Mouse (Mus musculus) embryonic facial prominence, embryonic 14.5 days (tissue): ENCODE measurements around the gene Cisd3. TPM values are rescaled to one million over a fixed set of nuclear protein-coding genes. Genes with fewer than 3 reads are reported as not detected.

Source experiments
- ATAC-seq: fragments of 200-750 bp; cut with Nextera tagmentation; 2 replicates; pipeline ENCODE4 v1.8.0; 2017; ENCODE audit warnings: low read depth, moderate number of reproducible peaks, moderate TSS enrichment
- DNase-seq: peaks from one replicate; pipeline ENCODE4 v3.0.0-alpha.2; 2015; ENCODE audit warnings: low spot score
- H3K27ac ChIP-seq: fragments of 300-500 bp; sonication (generic); replicated peaks from 2 replicates; pipeline ENCODE4 v1.5.1; 2014; ENCODE audit warnings: low read depth, mild to moderate bottlenecking, low read length, moderate library complexity
- H3K27me3 ChIP-seq: fragments of 300-500 bp; sonication (generic); replicated peaks from 2 replicates; pipeline ENCODE4 v1.6.1; 2014; ENCODE audit warnings: low read length; ENCODE audit not compliant: control insufficient read depth, insufficient read depth
- H3K36me3 ChIP-seq: fragments of 300-500 bp; sonication (generic); 2 replicates; pipeline ENCODE4 v1.6.1; 2014; ENCODE audit warnings: low read length, mixed read lengths; ENCODE audit not compliant: control insufficient read depth, insufficient read depth
- H3K4me1 ChIP-seq: fragments of 300-500 bp; sonication (generic); 2 replicates; pipeline ENCODE4 v1.6.1; 2014; ENCODE audit warnings: antibody characterized with exemption, low read length; ENCODE audit not compliant: control insufficient read depth, insufficient read depth
- H3K4me2 ChIP-seq: fragments of 300-500 bp; sonication (generic); 2 replicates; pipeline ENCODE4 v1.6.1; 2014; ENCODE audit warnings: low read depth, mild to moderate bottlenecking, low read length, moderate library complexity, mixed read lengths
- H3K4me3 ChIP-seq: fragments of 300-500 bp; sonication (generic); 2 replicates; pipeline ENCODE4 v1.5.1; 2014; ENCODE audit warnings: low read depth, mild to moderate bottlenecking, low read length
- H3K9ac ChIP-seq: fragments of 300-500 bp; sonication (generic); 2 replicates; pipeline ENCODE4 v1.6.1; 2014; ENCODE audit warnings: low read depth, mild to moderate bottlenecking, low read length, moderate library complexity, mixed read lengths
- H3K9me3 ChIP-seq: fragments of 300-500 bp; sonication (generic); 2 replicates; pipeline ENCODE4 v1.6.1; 2016; ENCODE audit warnings: low read length; ENCODE audit not compliant: control insufficient read depth
- WGBS: fragments of 180-500 bp; shearing (Covaris S2); extraction: QIAGEN DNeasy Blood & Tissue Kit; methylation state at CpG from one replicate; pipeline ENCODE4 v1.1.7; 2014; 5-methylcytosine and 5-hydroxymethylcytosine counted together
- polyA plus RNA-seq: library from polyadenylated mRNA; unstranded; fragments of >200 nt; fragmentation: Nextera tagmentation; extraction: Ambion mirVana; gene quantifications from 2 replicates; pipeline ENCODE4 v1.2.1, GENCODE M21; 2014

Cisd3 gene
- polyA plus RNA-seq, 1 experiment from 2014 or later = 29.3 TPM

DNA sequence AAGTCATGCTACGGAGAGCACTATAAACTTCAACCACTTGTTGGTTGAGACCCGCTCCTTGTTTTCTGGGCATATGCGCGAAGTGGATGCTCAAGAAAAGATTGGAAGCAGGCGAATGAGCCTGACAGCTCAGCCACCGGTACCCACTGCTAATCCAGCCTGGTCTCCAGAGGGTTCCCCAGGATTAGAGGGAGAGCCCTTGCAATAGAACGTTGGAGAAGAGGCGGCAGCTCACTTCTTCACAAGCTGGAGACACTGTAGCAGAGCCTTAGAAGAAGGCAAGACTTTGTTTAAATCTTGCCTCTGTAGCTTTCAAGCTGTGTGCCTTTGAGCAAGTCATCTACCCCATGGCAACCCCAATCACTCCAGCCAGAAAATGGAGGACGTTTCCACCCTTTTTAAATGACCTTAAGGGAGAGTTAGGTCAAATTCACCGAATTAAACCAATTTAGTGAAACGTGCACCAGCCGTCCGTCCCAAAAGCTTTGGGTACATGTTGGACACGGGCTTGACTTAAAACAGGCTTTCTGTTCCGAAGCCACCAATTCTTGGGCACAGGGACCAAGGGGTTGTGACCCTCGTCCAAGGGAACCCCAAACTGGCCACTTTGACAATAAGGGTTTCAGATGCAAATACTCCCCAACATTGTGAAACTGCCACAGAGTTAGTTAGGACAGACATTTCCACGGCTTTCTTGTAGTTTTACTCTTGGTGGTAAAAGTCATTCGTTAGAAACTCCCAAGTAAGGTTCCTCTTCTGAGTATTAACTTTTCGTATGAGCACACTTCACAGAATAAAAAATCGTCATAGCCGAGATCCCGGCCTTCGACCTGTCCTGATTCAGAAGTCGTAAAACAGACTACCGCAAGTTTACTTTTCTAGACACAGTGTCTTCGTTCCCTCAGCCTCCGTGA, 24.6 kb upstream of the Cisd3 start:
- Histone ChIP-seq H3K4me1 (peaks cover 31% of the 10 kb centered on the region), H3K36me3 (peaks cover 8% of the 10 kb centered on the region), H3K27me3 (peaks cover 18% of the 10 kb centered on the region), H3K4me3 (peak overlapping the region; percentile 86), H3K4me2 (peak overlapping the region; percentile 74), H3K27ac (no peak overlapping the region; the same call in 1 of the 2 replicates), H3K9me3 (no peaks in the 10 kb centered on the region), H3K9ac (peak overlapping the region; percentile 86)
- DNase-seq = no peak
- no peak for ATAC-seq
- 2% methylated on average over 27 of the region's 27 CpGs for WGBS

GRCm38 (mm10) chr11:97661648-97662133, 23.9 kb upstream of the Cisd3 start:
- ATAC-seq (no peak), DNase-seq (peak; percentile 76)
- H3K4me2 ChIP-seq = peak overlapping the region; percentile 74
- WGBS = under 1% methylated on average over 11 of the region's 20 CpGs
- peaks cover 18% of the 10 kb centered on the region for H3K27me3 ChIP-seq
- peaks cover 15% of the 10 kb centered on the region for H3K36me3 ChIP-seq
- 0 out of 2 replicates have a peak overlapping the region, but pooled peaks have one; percentile 15 for H3K9ac ChIP-seq
- H3K9me3 ChIP-seq = no peaks in the 10 kb centered on the region
- H3K27ac ChIP-seq = no peak overlapping the region; the same call in 1 of the 2 replicates
- peak overlapping the region; percentile 86 for H3K4me3 ChIP-seq
- H3K4me1 ChIP-seq = peaks cover 31% of the 10 kb centered on the region

GRCm38 (mm10) chr11:97662207-97662892, 23.3 kb upstream of the Cisd3 start:
- H3K4me3 ChIP-seq = peak overlapping the region; percentile 86
- peak overlapping the region; percentile 83; the same call in 1 of the 2 replicates for H3K27ac ChIP-seq
- under 1% methylated on average over 21 of the region's 21 CpGs for WGBS
- peaks cover 18% of the 10 kb centered on the region for H3K27me3 ChIP-seq
- H3K9me3 ChIP-seq = no peaks in the 10 kb centered on the region
- DNase-seq (peak; percentile 82), ATAC-seq (no peak)
- H3K36me3 ChIP-seq = peaks cover 21% of the 10 kb centered on the region
- H3K9ac ChIP-seq = peak overlapping the region; percentile 86
- H3K4me1 ChIP-seq = peaks cover 31% of the 10 kb centered on the region
- peak overlapping the region; percentile 74 for H3K4me2 ChIP-seq

GRCm38 (mm10) chr11:97662893-97663527, 22.6 kb upstream of the Cisd3 start, which contains the start of gene Mllt6:
Gene Mllt6 (plus strand): TSS chr11:97663414.
- WGBS = 0% methylated on average over 7 of the region's 76 CpGs
- H3K27ac ChIP-seq = peak within 1 kb of the TSS; percentile 83

DNA sequence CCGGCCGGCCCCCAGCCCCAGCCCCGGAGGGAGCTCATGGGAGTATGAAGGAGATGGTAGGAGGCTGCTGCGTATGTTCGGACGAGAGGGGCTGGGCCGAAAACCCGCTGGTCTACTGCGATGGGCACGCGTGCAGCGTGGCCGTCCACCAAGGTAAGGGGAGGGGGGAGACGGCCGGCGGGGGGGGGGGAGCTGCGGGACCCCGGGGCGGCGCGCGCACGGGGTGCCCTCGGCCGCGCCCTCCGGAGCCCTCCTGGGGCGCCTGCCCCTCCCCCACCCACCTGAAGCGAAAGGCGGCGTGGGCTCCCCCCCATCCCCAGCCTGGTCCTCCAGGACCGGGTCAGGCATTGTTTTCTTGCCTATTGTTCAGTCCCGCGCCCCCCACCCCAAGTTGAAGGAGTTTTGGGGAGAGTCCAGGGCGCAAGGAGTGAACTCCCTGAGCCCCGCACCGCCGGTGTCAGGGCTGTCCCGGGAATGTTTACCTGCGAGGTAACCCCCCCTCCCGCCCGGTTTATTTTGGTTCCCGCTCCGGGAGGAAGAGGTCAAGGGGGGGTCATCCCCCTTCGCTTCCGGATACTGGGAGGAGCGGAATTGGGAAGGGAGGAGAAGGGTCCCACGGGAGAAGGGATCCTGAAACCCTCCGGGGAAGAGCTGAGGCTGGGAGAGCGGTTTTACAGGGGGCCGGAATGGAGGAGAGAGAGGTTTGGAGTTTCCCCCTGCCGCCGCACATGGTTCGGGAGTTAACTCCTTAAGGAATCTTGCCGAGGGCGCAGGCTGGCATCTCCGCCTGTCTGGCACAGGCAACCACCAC, 21.9 kb upstream of the Cisd3 start:
- Histone ChIP-seq H3K9ac (peak overlapping the region; percentile 86), H3K27me3 (peaks cover 18% of the 10 kb centered on the region), H3K36me3 (peaks cover 32% of the 10 kb centered on the region), H3K4me1 (peaks cover 31% of the 10 kb centered on the region), H3K4me3 (peak overlapping the region; percentile 86), H3K27ac (peak overlapping the region; percentile 83), H3K9me3 (no peaks in the 10 kb centered on the region), H3K4me2 (peak overlapping the region; percentile 74)
- DNase-seq (peak; percentile 62), ATAC-seq (no peak)
- WGBS = 1% methylated on average over 28 of the region's 57 CpGs

More at GRCm38 (mm10) chr11:97662893-97663527, 22.6 kb upstream of the Cisd3 start, which contains the start of gene Mllt6:
- H3K9ac ChIP-seq = peak within 1 kb of the TSS; percentile 86
- peaks cover 18% of the 10 kb centered on the region for H3K27me3 ChIP-seq
- peaks cover 31% of the 10 kb centered on the region for H3K4me1 ChIP-seq
- peak; percentile 74 for ATAC-seq
- H3K36me3 ChIP-seq = peaks cover 25% of the 10 kb centered on the region
- H3K9me3 ChIP-seq = no peaks in the 10 kb centered on the region
- peak within 1 kb of the TSS; percentile 86 for H3K4me3 ChIP-seq
- H3K4me2 ChIP-seq = peak within 1 kb of the TSS; percentile 74
- DNase-seq = peak; percentile 93

DNA sequence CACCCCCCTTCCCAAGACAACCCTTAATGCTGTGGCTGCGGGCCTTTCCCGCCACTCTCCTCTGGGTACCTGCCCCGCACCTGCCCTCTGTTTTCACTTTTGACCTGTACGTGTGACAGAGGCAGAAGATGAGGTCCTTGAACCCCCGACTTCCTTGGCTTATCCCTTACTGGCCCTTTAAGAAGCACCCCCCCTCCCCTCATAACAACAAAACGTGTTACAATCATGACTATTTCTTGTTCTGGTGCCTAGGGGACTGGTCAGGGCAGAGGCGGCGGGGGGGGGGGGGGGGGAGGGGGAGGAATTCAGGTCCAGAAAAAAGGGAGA, 21.3 kb upstream of the Cisd3 start:
- no peak for DNase-seq
- H3K4me3 ChIP-seq = peak overlapping the region; percentile 86
- peaks cover 37% of the 10 kb centered on the region for H3K36me3 ChIP-seq
- peaks cover 27% of the 10 kb centered on the region for H3K4me1 ChIP-seq
- no peaks in the 10 kb centered on the region for H3K9me3 ChIP-seq
- H3K4me2 ChIP-seq = peak overlapping the region; percentile 74
- WGBS = under 1% methylated on average over 6 of the region's 8 CpGs
- H3K27ac ChIP-seq = peak overlapping the region; percentile 83
- peak overlapping the region; percentile 86 for H3K9ac ChIP-seq
- peaks cover 18% of the 10 kb centered on the region for H3K27me3 ChIP-seq
- ATAC-seq = no peak

DNA sequence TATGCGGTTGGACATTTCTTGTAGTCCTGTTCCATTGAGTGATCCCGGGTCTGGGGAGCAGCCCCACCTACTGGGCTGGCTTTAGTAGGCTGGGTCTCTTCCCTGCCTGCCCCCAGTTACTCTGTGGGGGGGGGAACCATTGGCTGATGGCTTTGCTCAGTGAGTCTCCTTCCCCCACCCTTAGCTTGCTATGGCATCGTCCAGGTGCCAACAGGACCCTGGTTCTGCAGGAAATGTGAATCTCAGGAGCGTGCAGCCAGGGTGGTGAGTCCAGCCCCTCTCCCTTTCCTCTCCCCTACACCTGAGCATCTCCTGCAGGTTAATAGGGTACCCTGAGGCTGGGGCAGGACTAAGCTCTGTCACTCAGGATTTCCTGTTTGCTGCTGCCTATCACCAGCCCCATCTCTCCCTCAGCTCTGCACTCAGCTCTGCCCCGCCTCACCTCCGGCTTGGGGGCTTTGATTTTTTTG, 20.8 kb upstream of the Cisd3 start:
- H3K9me3 ChIP-seq = no peaks in the 10 kb centered on the region
- DNase-seq (no peak), ATAC-seq (no peak)
- H3K4me3 ChIP-seq = peak overlapping the region; percentile 86
- 21% methylated on average over 5 of the region's 6 CpGs for WGBS
- H3K27me3 ChIP-seq = peaks cover 18% of the 10 kb centered on the region
- peak overlapping the region; percentile 86 for H3K9ac ChIP-seq
- H3K4me1 ChIP-seq = peaks cover 22% of the 10 kb centered on the region
- peaks cover 42% of the 10 kb centered on the region for H3K36me3 ChIP-seq
- no peak overlapping the region for H3K27ac ChIP-seq
- peak overlapping the region; percentile 74 for H3K4me2 ChIP-seq
